Mouse (Mus musculus) lung, postnatal 0 days (tissue): ENCODE data around the gene Pef1.

Experiments
- CTCF ChIP-seq: IDR thresholded peaks from 2 replicates; pipeline ENCODE4 v1.5.1; 2016; ENCODE audit warnings: antibody characterized with exemption, mild to moderate bottlenecking
- EP300 ChIP-seq: IDR thresholded peaks from 2 replicates; pipeline ENCODE4 v1.6.1; 2016; ENCODE audit warnings: antibody characterized with exemption, mild to moderate bottlenecking, control low read depth

- TF ChIP-seq CTCF (no peak), EP300 (peak; percentile 92)
These were observed 72.1 kb downstream of the Pef1 start for GRCm38 (mm10) chr4:130174335-130175031.
